Mouse (Mus musculus): ENCODE measurements at regions not wholly inside any gene's neighbourhood (a gene's known extent, or its start where the extent isn't known, plus 50 kb on each side); places are given as distances from the start of the nearest gene placed in this dataset.

GRCm38 (mm10) chr4:55604915-55605314, 72.6 kb upstream of the Klf4 start:
- TF ChIP-seq CTCF (conservative IDR thresholded peaks at IDR 0.05; ENCODE audit: low read length) (no peak), POU5F1 (IDR thresholded peaks at IDR 0.05; ENCODE audit: borderline replicate concordance, low read length) (no peak)

Data from E14TG2a.4 (cell line).